Mouse (Mus musculus): ENCODE results near the gene Lnx1.
A peak's percentile ranks its signal among the peaks of the same experiment; 100 is the strongest.

Gene Lnx1

DNA sequence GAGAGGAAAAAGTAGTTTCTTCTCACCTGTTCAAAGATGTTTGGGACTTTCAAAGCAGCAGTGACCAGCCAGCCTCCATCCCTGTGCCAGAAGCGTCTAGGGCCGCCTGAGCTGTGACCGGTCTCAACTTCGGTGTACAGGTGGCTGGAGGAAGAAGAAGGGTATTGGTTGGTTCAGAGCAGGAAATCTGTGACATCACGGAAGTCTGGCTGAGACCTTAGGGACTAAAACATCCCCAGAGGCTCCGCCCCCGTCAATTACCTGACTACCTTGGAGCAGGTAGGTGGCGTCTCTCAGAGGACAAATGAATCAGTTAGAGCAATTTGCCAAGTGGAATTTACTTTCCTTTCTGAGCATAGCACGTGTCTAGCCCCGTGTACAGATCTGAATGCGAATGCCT is at the start of gene Lnx1:
Gene Lnx1 (minus strand): TSS at position 147 of the 400 bp plus-strand sequence.
- no peak for DNase-seq

- peak; percentile 11 for DNase-seq
Observed at GRCm38 (mm10) chr5:74750501-74750900, 47.8 kb upstream of the Lnx1 start.

GRCm38 (mm10) chr5:74747476-74747875 is 44.8 kb upstream of the Lnx1 start:
- DNase-seq: no peak

DNA sequence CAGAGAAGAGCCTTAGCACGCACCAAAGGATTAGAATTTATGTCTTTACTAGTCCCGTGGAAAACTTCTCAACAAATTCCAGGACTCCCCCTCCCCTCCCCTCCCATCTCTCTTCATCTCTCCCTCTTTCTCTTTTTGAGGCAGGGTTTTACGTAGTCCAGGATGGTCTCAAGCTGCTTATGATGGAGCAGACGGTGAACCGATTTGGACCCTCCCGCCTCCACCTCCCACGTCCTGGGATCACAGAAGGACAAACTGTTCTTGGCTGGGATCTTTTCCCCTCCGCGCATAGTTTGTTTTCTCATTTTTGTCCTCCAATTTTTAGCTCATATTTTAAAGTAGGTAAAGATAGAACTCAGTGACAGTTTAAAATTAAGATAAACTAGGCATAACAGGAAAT is 38.2 kb upstream of the Lnx1 start:
- no peak for DNase-seq

GRCm38 (mm10) chr5:74739435-74739834 is 36.7 kb upstream of the Lnx1 start:
- no peak for DNase-seq

GRCm38 (mm10) chr5:74738312-74738711 is 35.6 kb upstream of the Lnx1 start:
- peak; percentile 40 for DNase-seq

- no peak for DNase-seq
Observed at GRCm38 (mm10) chr5:74733885-74734558, 31.3 kb upstream of the Lnx1 start.

GRCm38 (mm10) chr5:74732613-74733012 is 29.9 kb upstream of the Lnx1 start:
- peak; percentile 44 for DNase-seq

- no peak for DNase-seq
Observed at GRCm38 (mm10) chr5:74730601-74731000, 27.9 kb upstream of the Lnx1 start.

DNA sequence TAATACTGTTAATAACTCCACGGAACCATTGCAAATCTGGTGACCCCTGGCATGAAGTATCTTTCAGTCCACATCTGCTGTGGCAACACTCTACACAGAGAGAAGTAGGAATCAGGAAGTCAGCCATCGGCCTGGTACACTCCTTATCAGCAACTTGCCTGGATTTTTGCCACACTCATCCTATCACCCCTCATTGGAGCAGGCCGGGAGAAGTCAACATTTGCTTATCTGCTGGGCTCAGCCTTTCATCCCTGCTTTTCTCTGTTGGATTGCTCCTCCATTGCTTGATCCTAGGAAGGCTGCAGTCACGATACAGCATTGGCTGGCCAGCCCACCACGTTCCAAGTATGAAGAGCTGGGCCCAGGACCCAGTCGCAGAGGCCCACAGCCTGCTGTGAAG is 26.9 kb upstream of the Lnx1 start:
- DNase-seq: no peak

GRCm38 (mm10) chr5:74728186-74728585 is 25.5 kb upstream of the Lnx1 start:
- no peak for DNase-seq

GRCm38 (mm10) chr5:74727319-74727718 is 24.6 kb upstream of the Lnx1 start:
- no peak for DNase-seq

GRCm38 (mm10) chr5:74725541-74725940 is 22.8 kb upstream of the Lnx1 start:
- DNase-seq: no peak

DNA sequence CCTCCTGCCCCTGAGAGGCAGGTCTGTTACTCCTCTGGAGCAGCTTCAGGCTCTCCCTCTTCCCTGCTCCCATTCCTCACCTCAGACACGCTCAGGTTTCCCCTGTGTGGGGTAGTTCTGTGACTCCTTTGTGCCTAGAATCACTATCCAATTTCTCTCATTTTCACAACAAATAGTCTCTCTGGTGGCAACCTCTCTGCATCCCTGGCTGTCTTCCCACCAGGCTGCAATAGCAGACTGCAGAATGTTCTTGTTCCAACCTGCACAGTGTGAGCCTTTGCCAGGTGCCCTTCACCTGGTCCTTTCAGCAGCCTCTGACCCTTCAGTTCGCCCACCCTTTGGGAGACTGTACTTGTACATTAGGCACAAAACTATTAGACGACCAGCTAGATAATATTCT is 19.1 kb upstream of the Lnx1 start:
- no peak for DNase-seq

- DNase-seq: no peak
Observed at GRCm38 (mm10) chr5:74720661-74721060, 17.9 kb upstream of the Lnx1 start.

DNA sequence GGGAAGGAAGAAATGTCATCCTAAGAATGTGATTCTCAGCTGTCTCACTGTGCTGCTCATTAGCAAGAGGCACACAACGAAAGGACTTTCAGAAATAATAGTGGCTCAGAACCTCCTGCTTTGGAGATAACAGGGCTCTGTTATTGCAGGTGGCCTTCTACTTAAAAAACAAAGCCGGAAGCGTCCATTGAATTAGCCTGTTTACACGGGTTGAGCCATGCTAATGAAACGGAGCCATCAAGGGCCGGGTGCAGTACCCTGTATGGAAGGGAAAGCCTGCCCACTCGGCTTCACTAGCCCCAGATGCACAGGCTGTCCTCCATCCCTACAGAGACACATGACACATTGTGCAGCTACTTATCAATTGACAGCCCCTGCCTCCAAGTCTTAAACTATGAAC is 13.5 kb upstream of the Lnx1 start:
- DNase-seq: no peak

DNA sequence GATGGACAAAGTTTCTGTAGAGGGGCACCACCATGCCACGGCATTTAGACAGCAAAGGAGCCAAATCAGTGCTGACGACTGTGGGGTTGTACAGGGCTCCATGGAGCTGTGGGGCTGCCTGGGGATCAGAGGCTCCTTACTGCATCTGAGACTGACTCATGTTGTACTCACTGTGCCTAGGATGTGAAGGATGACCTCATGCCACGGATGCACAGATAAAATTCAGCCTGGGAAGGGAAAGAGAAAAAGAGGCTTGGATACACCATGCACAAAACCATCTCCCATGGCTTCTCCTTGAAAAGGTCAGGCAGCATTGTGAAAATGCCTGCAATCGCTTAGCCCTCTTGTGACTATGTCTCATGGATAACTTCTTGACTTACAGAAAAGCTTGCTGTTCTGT is 10.1 kb upstream of the Lnx1 start:
- no peak for DNase-seq

- DNase-seq: no peak
Observed at GRCm38 (mm10) chr5:74711988-74712387, 9.3 kb upstream of the Lnx1 start.

DNA sequence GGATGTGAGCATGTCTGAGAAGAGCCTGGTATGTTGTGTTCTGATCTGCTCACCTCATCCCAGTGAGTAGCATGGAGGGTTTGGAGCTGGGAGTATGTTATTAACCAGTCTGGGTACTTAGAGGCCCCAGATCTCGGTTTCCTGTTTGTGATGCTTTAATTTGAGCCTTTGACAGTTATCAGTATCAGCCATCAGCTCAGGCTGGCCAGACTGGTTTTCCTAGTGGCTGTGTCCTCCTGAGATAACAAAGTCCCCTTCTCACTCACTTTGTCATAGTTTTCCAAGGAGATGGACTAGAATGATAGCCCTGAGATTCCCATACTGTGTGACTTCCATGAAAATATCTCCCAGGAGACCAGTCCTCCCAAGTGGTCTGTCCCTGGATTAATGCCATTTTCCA is 8.3 kb upstream of the Lnx1 start:
- no peak for DNase-seq

DNA sequence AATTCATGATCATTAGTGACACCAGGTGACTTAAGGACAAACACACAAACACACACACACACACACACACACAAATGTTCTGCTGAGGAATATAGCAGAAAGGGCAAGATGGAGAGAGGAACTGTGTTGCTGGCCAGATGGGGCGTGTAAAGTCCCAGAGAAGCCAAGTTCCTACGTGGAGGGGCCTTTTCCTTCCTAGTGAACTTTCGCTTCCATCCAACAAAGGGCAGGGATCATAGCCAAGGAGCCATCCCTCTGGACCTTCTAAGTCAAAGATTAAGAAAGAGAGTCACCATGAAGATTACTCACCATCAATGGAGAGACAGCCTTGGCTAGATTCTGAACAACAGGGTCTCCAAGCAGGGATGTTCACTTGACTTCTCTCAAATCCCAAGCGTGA is 7.5 kb upstream of the Lnx1 start:
- DNase-seq: no peak

DNA sequence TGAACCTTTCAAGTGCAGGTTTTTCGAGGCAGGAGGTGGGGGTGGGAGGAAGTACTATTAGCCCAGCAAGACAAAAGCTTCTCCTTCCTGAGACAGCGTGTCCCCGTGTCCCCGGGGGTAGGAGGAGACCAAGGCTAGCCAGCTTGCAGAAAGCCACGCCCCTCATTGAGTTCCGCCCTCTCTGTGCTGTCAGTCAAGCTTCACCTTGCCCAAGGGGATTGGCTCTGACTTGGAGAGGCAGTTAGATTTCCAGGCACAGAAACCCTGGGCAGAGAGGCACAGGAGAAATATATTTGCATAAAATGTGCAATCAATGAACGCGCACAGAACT is 1.7 kb upstream of the Lnx1 start:
- peak; percentile 75 for DNase-seq

- no peak for DNase-seq
Observed at GRCm38 (mm10) chr5:74703741-74704459, 1.2 kb upstream of the Lnx1 start.

GRCm38 (mm10) chr5:74700918-74701317 is 1.8 kb downstream of the Lnx1 start:
- no peak for DNase-seq

- DNase-seq: no peak
Observed at GRCm38 (mm10) chr5:74699673-74700072, 3.0 kb downstream of the Lnx1 start.

- DNase-seq: no peak
Observed at GRCm38 (mm10) chr5:74697534-74697933, 5.2 kb downstream of the Lnx1 start.

All from lung, postnatal 14 days (tissue).